ENCODE assay signal across 10 mouse cellular contexts in genomic region chr5:140661875-140662643, GRCm38 (mm10). TPM values are rescaled to one million over a fixed set of nuclear protein-coding genes. Genes with fewer than 3 reads are reported as not detected.
DNase-seq lines count a peak whose midpoint lies in the region; ATAC-seq lines count a peak whose summit lies in the region.
"Had no signal": no experiment of that assay in that cellular context is flagged by ENCODE, and none has a peak within 500 bp of the region (broad histone marks: within the 10 kb centered on the region; RNA-seq: fewer than 3 reads in every experiment).

No protein-coding gene starts in this region.

- H3K27ac ChIP-seq in midbrain, embryonic 13.5 days = peak overlapping the region; percentile 39; the same call in 1 of the 2 replicates
- H3K27ac ChIP-seq in midbrain, embryonic 10.5 days (replicated peaks) = no peak overlapping the region
- H3K27ac ChIP-seq in forebrain, embryonic 15.5 days (replicated peaks) = peak overlapping the region; percentile 70
- H3K27ac ChIP-seq: liver, embryonic 15.5 days had no signal

- no peak for ATAC-seq in midbrain, embryonic 13.5 days
- no peak for ATAC-seq in forebrain, embryonic 15.5 days (replicated peaks)
- no peak for ATAC-seq in megakaryocyte, adult 5-6 weeks (ENCODE audit: poor library complexity, severe bottlenecking)

- no peaks in the 10 kb centered on the region for H3K27me3 ChIP-seq in midbrain, embryonic 13.5 days
- no peaks in the 10 kb centered on the region for H3K27me3 ChIP-seq in midbrain, embryonic 10.5 days (ENCODE audit: low read depth, poor library complexity, severe bottlenecking)
- H3K27me3 ChIP-seq in forebrain, embryonic 15.5 days = no peaks in the 10 kb centered on the region

- H3K36me3 ChIP-seq in midbrain, embryonic 13.5 days = peaks cover 17% of the 10 kb centered on the region; the same call in 1 of the 2 replicates
- H3K36me3 ChIP-seq in midbrain, embryonic 10.5 days = peaks cover 13% of the 10 kb centered on the region
- H3K36me3 ChIP-seq in forebrain, embryonic 15.5 days = no peaks in the 10 kb centered on the region; the same call in 1 of the 2 replicates
- H3K36me3 ChIP-seq: liver, embryonic 15.5 days had no signal

- no peak overlapping the region for H3K4me2 ChIP-seq in midbrain, embryonic 13.5 days (replicated peaks)
- no peak overlapping the region for H3K4me2 ChIP-seq in forebrain, embryonic 15.5 days (replicated peaks)
- H3K4me2 ChIP-seq: liver, embryonic 15.5 days had no signal

- H3K9me3 ChIP-seq in midbrain, embryonic 13.5 days = no peaks in the 10 kb centered on the region
- H3K9me3 ChIP-seq in midbrain, embryonic 10.5 days (replicated peaks) = no peaks in the 10 kb centered on the region
- H3K9me3 ChIP-seq in forebrain, embryonic 15.5 days = no peaks in the 10 kb centered on the region
- H3K9me3 ChIP-seq: liver, embryonic 15.5 days had no signal

- H3K4me3 ChIP-seq in midbrain, embryonic 13.5 days (replicated peaks) = no peak overlapping the region
- no peak overlapping the region for H3K4me3 ChIP-seq in midbrain, embryonic 10.5 days
- H3K4me3 ChIP-seq in forebrain, embryonic 15.5 days = no peak overlapping the region
- H3K4me3 ChIP-seq: liver, embryonic 15.5 days had no signal

- H3K9ac ChIP-seq in midbrain, embryonic 13.5 days (replicated peaks) = peak overlapping the region; percentile 41
- no peak overlapping the region for H3K9ac ChIP-seq in forebrain, embryonic 15.5 days (replicated peaks)
- H3K9ac ChIP-seq: liver, embryonic 15.5 days had no signal

- peaks cover 44% of the 10 kb centered on the region for H3K4me1 ChIP-seq in midbrain, embryonic 13.5 days (replicated peaks)
- H3K4me1 ChIP-seq in midbrain, embryonic 10.5 days = peaks cover 15% of the 10 kb centered on the region
- H3K4me1 ChIP-seq in forebrain, embryonic 15.5 days = peaks cover 56% of the 10 kb centered on the region

- WGBS in midbrain, embryonic 13.5 days = 73% methylated on average over 12 of the region's 12 CpGs
- 81% methylated on average over 12 of the region's 12 CpGs for WGBS in midbrain, embryonic 10.5 days
- WGBS in forebrain, embryonic 15.5 days = 50% methylated on average over 12 of the region's 12 CpGs

- peak; percentile 45 to 64 for DNase-seq in frontal cortex, postnatal 36 days (ENCODE audit: low spot score in 2 of 2)
- DNase-seq in frontal cortex, postnatal 14 days (ENCODE audit: low spot score in 2 of 2) = no peak
- no peak for DNase-seq in midbrain, embryonic 10.5 days (ENCODE audit: low spot score)
- peak; percentile 61 to 75 for DNase-seq in right cerebral cortex, postnatal 10 days (ENCODE audit: low spot score in 2 of 2)
- no peak for DNase-seq in adrenal gland, postnatal 4 days (ENCODE audit: low spot score in 2 of 2)
- DNase-seq: kidney, postnatal 14 days had no signal

RNA-seq across cellular contexts. Expression of gene Ttyh3, which starts 13.2 kb away (rescaled TPM):
- polyA plus RNA-seq in midbrain, embryonic 13.5 days (2015; fragmentation: Nextera tagmentation; extraction: Ambion mirVana) = 53.6 and 76.6 TPM in 2 replicates
- polyA plus RNA-seq in midbrain, embryonic 10.5 days (2016; fragmentation: Nextera tagmentation; extraction: Ambion mirVana) = 28.6 and 36.2 TPM in 2 replicates
- 78.9 and 85.5 TPM in 2 replicates for polyA plus RNA-seq in forebrain, embryonic 15.5 days (2015; fragmentation: Nextera tagmentation; extraction: Ambion mirVana)
- 42.4 and 46.0 TPM in 2 replicates for total RNA-seq in megakaryocyte, adult 5-6 weeks (2015)
- 8.0 and 11.6 TPM in 2 replicates for total RNA-seq in megakaryocyte, adult 5-6 weeks (2017)
- 100 to 1,000 TPM; 199 to 212 TPM for total RNA-seq in adrenal gland, postnatal 4 days (2021)

RNA-seq across cellular contexts. Expression of gene Iqce, which starts 40.1 kb away (rescaled TPM):
- 24.4 and 26.0 TPM in 2 replicates for polyA plus RNA-seq in midbrain, embryonic 13.5 days (2015; fragmentation: Nextera tagmentation; extraction: Ambion mirVana)
- polyA plus RNA-seq in midbrain, embryonic 10.5 days (2016; fragmentation: Nextera tagmentation; extraction: Ambion mirVana) = 23.6 and 27.6 TPM in 2 replicates
- polyA plus RNA-seq in forebrain, embryonic 15.5 days (2015; fragmentation: Nextera tagmentation; extraction: Ambion mirVana) = 22.2 and 25.1 TPM in 2 replicates
- total RNA-seq in megakaryocyte, adult 5-6 weeks (2015) = 5.1 and 10.1 TPM in 2 replicates
- total RNA-seq in megakaryocyte, adult 5-6 weeks (2017) = 4.7 and 7.2 TPM in 2 replicates
- total RNA-seq in adrenal gland, postnatal 4 days (2021) = 10 to 100 TPM; 40.3 to 41.3 TPM

RNA-seq across cellular contexts. Expression of gene Brat1, which starts 42.8 kb away (rescaled TPM):
- polyA plus RNA-seq in midbrain, embryonic 13.5 days (2015; fragmentation: Nextera tagmentation; extraction: Ambion mirVana) = 20.7 and 22.4 TPM in 2 replicates
- 22.3 and 24.8 TPM in 2 replicates for polyA plus RNA-seq in midbrain, embryonic 10.5 days (2016; fragmentation: Nextera tagmentation; extraction: Ambion mirVana)
- polyA plus RNA-seq in forebrain, embryonic 15.5 days (2015; fragmentation: Nextera tagmentation; extraction: Ambion mirVana) = 26.3 and 28.2 TPM in 2 replicates
- total RNA-seq in megakaryocyte, adult 5-6 weeks (2015) = 6.4 and 6.8 TPM in 2 replicates
- total RNA-seq in megakaryocyte, adult 5-6 weeks (2017) = 7.8 and 11.1 TPM in 2 replicates
- total RNA-seq in adrenal gland, postnatal 4 days (2021) = 10 to 100 TPM; 23.9 to 24.2 TPM

RNA-seq across cellular contexts. Expression of gene Lfng, which starts 54.9 kb away (rescaled TPM):
- 25.0 and 25.7 TPM in 2 replicates for polyA plus RNA-seq in midbrain, embryonic 13.5 days (2015; fragmentation: Nextera tagmentation; extraction: Ambion mirVana)
- polyA plus RNA-seq in midbrain, embryonic 10.5 days (2016; fragmentation: Nextera tagmentation; extraction: Ambion mirVana) = 43.7 and 50.8 TPM in 2 replicates
- polyA plus RNA-seq in forebrain, embryonic 15.5 days (2015; fragmentation: Nextera tagmentation; extraction: Ambion mirVana) = 25.7 and 28.8 TPM in 2 replicates
- 21.3 and 23.2 TPM in 2 replicates for total RNA-seq in megakaryocyte, adult 5-6 weeks (2015)
- 48.0 and 54.2 TPM in 2 replicates for total RNA-seq in megakaryocyte, adult 5-6 weeks (2017)
- total RNA-seq in adrenal gland, postnatal 4 days (2021) = 10 to 100 TPM; 23.5 to 24.4 TPM

Comparison
In these comparisons a context has a peak if more than half of its experiments do, and no peak if none do; other contexts are left out.
1. DNase-seq: peak in frontal cortex, postnatal 36 days (2 of 2) and right cerebral cortex, postnatal 10 days (2 of 2); none in frontal cortex, postnatal 14 days (0 of 2), midbrain, embryonic 10.5 days (single experiment) and adrenal gland, postnatal 4 days (0 of 2).